Comparison of ENCODE assay signal across 26 mouse cellular contexts in genomic region chr9:116975269-116975668, GRCm38 (mm10).
"Had no signal": no experiment of that assay in that cellular context is flagged by ENCODE, and none has a peak within 500 bp of the region (broad histone marks: within the 10 kb centered on the region; RNA-seq: fewer than 3 reads in every experiment).

No protein-coding gene starts in this region.

- H3K27ac ChIP-seq: gastrocnemius, adult 2 months; heart, embryonic 10.5 days; hindbrain, embryonic 10.5 days; hindbrain, embryonic 12.5 days; hindbrain, embryonic 14.5 days; intestine, embryonic 15.5 days; layer of hippocampus, adult 2 months; left cerebral cortex, adult 2 months; limb, embryonic 10.5 days; limb, embryonic 12.5 days; liver, embryonic 13.5 days; liver, embryonic 15.5 days had no signal

- H3K4me2 ChIP-seq: heart, embryonic 12.5 days; hindbrain, embryonic 12.5 days; hindbrain, embryonic 14.5 days; intestine, embryonic 15.5 days; limb, embryonic 12.5 days; liver, embryonic 11.5 days; liver, embryonic 13.5 days; liver, embryonic 15.5 days had no signal

- H3K4me1 ChIP-seq: hindbrain, embryonic 10.5 days; hindbrain, embryonic 12.5 days; intestine, embryonic 15.5 days; limb, embryonic 12.5 days; liver, embryonic 13.5 days; liver, embryonic 15.5 days had no signal

- ATAC-seq: hindbrain, embryonic 16.5 days; inflammation-experienced regulatory T-cells, adult 6 months; intestine, embryonic 15.5 days; intestine, postnatal 0 days; liver, postnatal 0 days had no signal

- DNase-seq: gastrocnemius, adult 2 months; gastrocnemius, postnatal 10 days; gastrocnemius, postnatal 25 days; heart, postnatal 10 days; heart, postnatal 4 days; kidney, adult 9 months; kidney, postnatal 14 days; kidney, postnatal 36 days; liver; liver, embryonic 13.5 days; liver, postnatal 0 days had no signal

- H3K9me3 ChIP-seq: heart, embryonic 10.5 days; hindbrain, embryonic 12.5 days; intestine, embryonic 15.5 days; limb, embryonic 10.5 days; liver, embryonic 13.5 days; liver, embryonic 15.5 days had no signal

- H3K36me3 ChIP-seq: hindbrain, embryonic 10.5 days; hindbrain, embryonic 12.5 days; intestine, embryonic 15.5 days; liver, embryonic 13.5 days; liver, embryonic 15.5 days had no signal

- H3K4me3 ChIP-seq: gastrocnemius, adult 2 months; heart, embryonic 10.5 days; heart, embryonic 12.5 days; hindbrain, embryonic 10.5 days; hindbrain, embryonic 12.5 days; intestine, embryonic 15.5 days; layer of hippocampus, adult 2 months; left cerebral cortex, adult 2 months; limb, embryonic 10.5 days; limb, embryonic 12.5 days; liver, embryonic 13.5 days; liver, embryonic 15.5 days had no signal

- H3K9ac ChIP-seq: heart, embryonic 12.5 days; hindbrain, embryonic 12.5 days; hindbrain, embryonic 14.5 days; intestine, embryonic 15.5 days; limb, embryonic 12.5 days; liver, embryonic 13.5 days; liver, embryonic 15.5 days; liver, postnatal 0 days had no signal

- H3K27me3 ChIP-seq: heart, embryonic 12.5 days; hindbrain, embryonic 12.5 days; intestine, embryonic 15.5 days; limb, embryonic 12.5 days; liver, embryonic 13.5 days; liver, embryonic 15.5 days had no signal
